Mouse (Mus musculus): Measurements from ENCODE around the gene Ralb. TPM values are rescaled to one million over a fixed set of nuclear protein-coding genes. Genes with fewer than 3 reads are reported as not detected.

Gene Ralb
- total and polyA plus RNA-seq, 2 experiments from 2014 or later = 41.9 to 63.2 TPM

- DNase-seq (ENCODE audit: low spot score) (no peak), ATAC-seq (ENCODE audit: low FRiP score) (no peak)
- H3K36me3 ChIP-seq (ENCODE audit: insufficient read depth, low read length) = no peaks in the 10 kb centered on the region
- no peaks in the 10 kb centered on the region for H3K9me3 ChIP-seq (ENCODE audit: low read length)
- peak overlapping the region; percentile 88 for H3K4me2 ChIP-seq (ENCODE audit: low read depth, low read length, poor library complexity, severe bottlenecking)
- no peak overlapping the region for H3K27ac ChIP-seq (ENCODE audit: low read depth, low read length)
- H3K27me3 ChIP-seq (ENCODE audit: insufficient read depth, low read length) = no peaks in the 10 kb centered on the region
- WGBS = 95% methylated on average over 11 of the region's 11 CpGs
- no peak for TF ChIP-seq CTCF (IDR thresholded peaks at IDR 0.05)
- peaks cover 11% of the 10 kb centered on the region; the same call in 1 of the 2 replicates for H3K4me1 ChIP-seq (ENCODE audit: insufficient read depth, low read length)
- peak overlapping the region; percentile 71; the same call in 1 of the 2 replicates for H3K4me3 ChIP-seq (ENCODE audit: low read depth, low read length)
- H3K9ac ChIP-seq (replicated peaks; ENCODE audit: low read length, poor library complexity, severe bottlenecking) = no peak overlapping the region
Measured at GRCm38 (mm10) chr1:119502729-119503128, 1.9 kb downstream of the Ralb start.

GRCm38 (mm10) chr1:119501881-119502280, 2.7 kb downstream of the Ralb start:
- Histone ChIP-seq H3K9ac (replicated peaks; ENCODE audit: low read length, poor library complexity, severe bottlenecking) (no peak overlapping the region), H3K4me2 (ENCODE audit: low read depth, low read length, poor library complexity, severe bottlenecking) (no peak overlapping the region), H3K27me3 (ENCODE audit: insufficient read depth, low read length) (no peaks in the 10 kb centered on the region), H3K36me3 (ENCODE audit: insufficient read depth, low read length) (no peaks in the 10 kb centered on the region), H3K4me1 (ENCODE audit: insufficient read depth, low read length) (peaks cover 11% of the 10 kb centered on the region; the same call in 1 of the 2 replicates), H3K4me3 (ENCODE audit: low read depth, low read length) (no peak overlapping the region), H3K27ac (ENCODE audit: low read depth, low read length) (no peak overlapping the region), H3K9me3 (ENCODE audit: low read length) (no peaks in the 10 kb centered on the region)
- WGBS = 74% methylated on average over 8 of the region's 8 CpGs
- ATAC-seq (ENCODE audit: low FRiP score) (no peak), DNase-seq (ENCODE audit: low spot score) (no peak)
- no peak for TF ChIP-seq CTCF (IDR thresholded peaks at IDR 0.05)

GRCm38 (mm10) chr1:119499456-119499855, 5.1 kb downstream of the Ralb start:
- DNase-seq (ENCODE audit: low spot score) (no peak), ATAC-seq (ENCODE audit: low FRiP score) (no peak)
- Histone ChIP-seq H3K27ac (ENCODE audit: low read depth, low read length) (no peak overlapping the region), H3K4me2 (ENCODE audit: low read depth, low read length, poor library complexity, severe bottlenecking) (no peak overlapping the region), H3K9ac (replicated peaks; ENCODE audit: low read length, poor library complexity, severe bottlenecking) (no peak overlapping the region), H3K27me3 (ENCODE audit: insufficient read depth, low read length) (no peaks in the 10 kb centered on the region), H3K36me3 (ENCODE audit: insufficient read depth, low read length) (no peaks in the 10 kb centered on the region), H3K4me3 (ENCODE audit: low read depth, low read length) (no peak overlapping the region), H3K4me1 (ENCODE audit: insufficient read depth, low read length) (peaks cover 7% of the 10 kb centered on the region; the same call in 1 of the 2 replicates), H3K9me3 (ENCODE audit: low read length) (no peaks in the 10 kb centered on the region)
- 91% methylated on average over 10 of the region's 10 CpGs for WGBS
- TF ChIP-seq CTCF (IDR thresholded peaks at IDR 0.05) = no peak

GRCm38 (mm10) chr1:119498536-119499231, 5.9 kb downstream of the Ralb start:
- H3K4me3 ChIP-seq (ENCODE audit: low read depth, low read length) = no peak overlapping the region
- TF ChIP-seq CTCF (IDR thresholded peaks at IDR 0.05) = no peak
- no peak overlapping the region for H3K27ac ChIP-seq (ENCODE audit: low read depth, low read length)
- WGBS = 85% methylated on average over 9 of the region's 9 CpGs
- H3K27me3 ChIP-seq (ENCODE audit: insufficient read depth, low read length) = no peaks in the 10 kb centered on the region
- DNase-seq (ENCODE audit: low spot score) = no peak
- peaks cover 7% of the 10 kb centered on the region; the same call in 1 of the 2 replicates for H3K4me1 ChIP-seq (ENCODE audit: insufficient read depth, low read length)
- no peak overlapping the region for H3K9ac ChIP-seq (replicated peaks; ENCODE audit: low read length, poor library complexity, severe bottlenecking)
- ATAC-seq (ENCODE audit: low FRiP score) = no peak
- no peak overlapping the region for H3K4me2 ChIP-seq (ENCODE audit: low read depth, low read length, poor library complexity, severe bottlenecking)
- H3K36me3 ChIP-seq (ENCODE audit: insufficient read depth, low read length) = no peaks in the 10 kb centered on the region
- no peaks in the 10 kb centered on the region for H3K9me3 ChIP-seq (ENCODE audit: low read length)

- no peak for ATAC-seq (ENCODE audit: low FRiP score)
Measured at GRCm38 (mm10) chr1:119497346-119498004, 7.1 kb downstream of the Ralb start.

GRCm38 (mm10) chr1:119495396-119495775, 9.2 kb downstream of the Ralb start:
- Histone ChIP-seq H3K4me1 (ENCODE audit: insufficient read depth, low read length) (no peaks in the 10 kb centered on the region), H3K27ac (ENCODE audit: low read depth, low read length) (no peak overlapping the region), H3K4me2 (ENCODE audit: low read depth, low read length, poor library complexity, severe bottlenecking) (no peak overlapping the region), H3K27me3 (ENCODE audit: insufficient read depth, low read length) (no peaks in the 10 kb centered on the region), H3K9ac (replicated peaks; ENCODE audit: low read length, poor library complexity, severe bottlenecking) (no peak overlapping the region), H3K9me3 (ENCODE audit: low read length) (no peaks in the 10 kb centered on the region), H3K4me3 (ENCODE audit: low read depth, low read length) (no peak overlapping the region), H3K36me3 (ENCODE audit: insufficient read depth, low read length) (no peaks in the 10 kb centered on the region)
- TF ChIP-seq CTCF (IDR thresholded peaks at IDR 0.05) = no peak
- ATAC-seq (ENCODE audit: low FRiP score) = no peak
- 88% methylated on average over 6 of the region's 6 CpGs for WGBS
- no peak for DNase-seq (ENCODE audit: low spot score)

More at GRCm38 (mm10) chr1:119497346-119498004, 7.1 kb downstream of the Ralb start:
- 78% methylated on average over 5 of the region's 5 CpGs for WGBS
- Histone ChIP-seq H3K9me3 (ENCODE audit: low read length) (no peaks in the 10 kb centered on the region), H3K4me3 (ENCODE audit: low read depth, low read length) (no peak overlapping the region), H3K9ac (replicated peaks; ENCODE audit: low read length, poor library complexity, severe bottlenecking) (no peak overlapping the region), H3K4me1 (ENCODE audit: insufficient read depth, low read length) (no peaks in the 10 kb centered on the region), H3K4me2 (ENCODE audit: low read depth, low read length, poor library complexity, severe bottlenecking) (no peak overlapping the region), H3K27ac (ENCODE audit: low read depth, low read length) (no peak overlapping the region), H3K27me3 (ENCODE audit: insufficient read depth, low read length) (no peaks in the 10 kb centered on the region), H3K36me3 (ENCODE audit: insufficient read depth, low read length) (no peaks in the 10 kb centered on the region)
- DNase-seq (ENCODE audit: low spot score) = no peak
- no peak for TF ChIP-seq CTCF (IDR thresholded peaks at IDR 0.05)
